Comparison of ENCODE assay signal across 20 mouse cellular contexts in genomic region chr2:178949103-178949502, GRCm38 (mm10).
DNase-seq lines count a peak whose midpoint lies in the region; ATAC-seq and TF ChIP-seq lines count a peak whose summit lies in the region.
"Had no signal": no experiment of that assay in that cellular context is flagged by ENCODE, and none has a peak within 500 bp of the region (broad histone marks: within the 10 kb centered on the region; RNA-seq: fewer than 3 reads in every experiment).

No protein-coding gene starts in this region.

- 16% methylated on average over 4 of the region's 4 CpGs for WGBS in forebrain, embryonic 11.5 days
- 39% methylated on average over 4 of the region's 4 CpGs for WGBS in forebrain, embryonic 13.5 days
- WGBS in limb, embryonic 14.5 days: 33% methylated on average over 4 of the region's 4 CpGs
- 34% methylated on average over 4 of the region's 4 CpGs for WGBS in limb, embryonic 10.5 days
- WGBS in embryonic facial prominence, embryonic 11.5 days: 21% methylated on average over 4 of the region's 4 CpGs

- no peak for DNase-seq in forebrain, embryonic 11.5 days (ENCODE audit: low spot score)
- DNase-seq in limb, embryonic 14.5 days (ENCODE audit: low spot score): peak; percentile 13
- DNase-seq in limb, embryonic 10.5 days (ENCODE audit: low spot score): no peak
- DNase-seq in ES-CJ7 (ENCODE audit: low read depth, low spot score): peak; percentile 70
- DNase-seq in embryonic facial prominence, embryonic 11.5 days (ENCODE audit: low spot score): peak; percentile 30
- no peak for DNase-seq in urinary bladder, postnatal 10 days (ENCODE audit: low spot score)
- DNase-seq: adrenal gland, adult 8-10 months; cerebellum, adult 9-10 months; heart, postnatal 10 days; spleen, adult 18-20 months; thymus, adult 18-20 months; thymus, postnatal 4 days had no signal

- TF ChIP-seq POLR2A in limb, embryonic 14.5 days (IDR thresholded peaks at IDR 0.05; ENCODE audit: borderline replicate concordance, extremely low read depth, insufficient read depth, insufficient read length): no peak

- peaks cover 9% of the 10 kb centered on the region; the same call in 1 of the 2 replicates for H3K4me1 ChIP-seq in forebrain, embryonic 11.5 days (replicated peaks; ENCODE audit: control insufficient read depth, insufficient read depth, low read length)
- peaks cover 29% of the 10 kb centered on the region for H3K4me1 ChIP-seq in forebrain, embryonic 13.5 days
- H3K4me1 ChIP-seq in limb, embryonic 14.5 days (ENCODE audit: control insufficient read depth, insufficient read depth, low read length): peaks cover 12% of the 10 kb centered on the region; the same call in 1 of the 2 replicates
- H3K4me1 ChIP-seq in limb, embryonic 10.5 days: peaks cover 12% of the 10 kb centered on the region
- 0 out of 2 replicates have a peak, but pooled peaks cover 2% of the 10 kb centered on the region for H3K4me1 ChIP-seq in embryonic facial prominence, embryonic 11.5 days (ENCODE audit: control insufficient read depth, insufficient read depth, low read length)
- H3K4me1 ChIP-seq: intestine, embryonic 15.5 days; liver, embryonic 15.5 days had no signal

- H3K36me3 ChIP-seq in forebrain, embryonic 11.5 days (ENCODE audit: control insufficient read depth, insufficient read depth, low read length): no peaks in the 10 kb centered on the region
- H3K36me3 ChIP-seq in forebrain, embryonic 13.5 days (ENCODE audit: poor library complexity, severe bottlenecking): no peaks in the 10 kb centered on the region
- no peaks in the 10 kb centered on the region for H3K36me3 ChIP-seq in limb, embryonic 14.5 days (ENCODE audit: control insufficient read depth, insufficient read depth, low read length)
- no peaks in the 10 kb centered on the region for H3K36me3 ChIP-seq in limb, embryonic 10.5 days
- H3K36me3 ChIP-seq in embryonic facial prominence, embryonic 11.5 days (replicated peaks; ENCODE audit: control insufficient read depth, insufficient read depth, low read depth, low read length): no peaks in the 10 kb centered on the region
- H3K36me3 ChIP-seq: hindbrain, embryonic 15.5 days; intestine, embryonic 15.5 days; limb, embryonic 15.5 days; liver, embryonic 15.5 days had no signal

- no peak overlapping the region for H3K4me3 ChIP-seq in forebrain, embryonic 11.5 days (ENCODE audit: low read depth, low read length)
- H3K4me3 ChIP-seq in forebrain, embryonic 13.5 days: no peak overlapping the region
- no peak overlapping the region for H3K4me3 ChIP-seq in limb, embryonic 14.5 days (replicated peaks; ENCODE audit: low read length)
- H3K4me3 ChIP-seq in limb, embryonic 10.5 days: no peak overlapping the region
- no peak overlapping the region for H3K4me3 ChIP-seq in embryonic facial prominence, embryonic 11.5 days (ENCODE audit: low read depth, low read length)
- H3K4me3 ChIP-seq: hindbrain, embryonic 15.5 days; intestine, embryonic 15.5 days; limb, embryonic 15.5 days; liver, embryonic 15.5 days had no signal

- no peaks in the 10 kb centered on the region for H3K27me3 ChIP-seq in forebrain, embryonic 11.5 days (ENCODE audit: control insufficient read depth, insufficient read depth, low read length)
- H3K27me3 ChIP-seq in forebrain, embryonic 13.5 days: no peaks in the 10 kb centered on the region
- no peaks in the 10 kb centered on the region for H3K27me3 ChIP-seq in limb, embryonic 14.5 days (ENCODE audit: control insufficient read depth, insufficient read depth, low read length)
- no peaks in the 10 kb centered on the region for H3K27me3 ChIP-seq in limb, embryonic 10.5 days (ENCODE audit: low read depth, poor library complexity, severe bottlenecking)
- no peaks in the 10 kb centered on the region for H3K27me3 ChIP-seq in embryonic facial prominence, embryonic 11.5 days (ENCODE audit: control insufficient read depth, insufficient read depth, low read length)
- H3K27me3 ChIP-seq: hindbrain, embryonic 15.5 days; intestine, embryonic 15.5 days; limb, embryonic 15.5 days; liver, embryonic 15.5 days had no signal

- no peaks in the 10 kb centered on the region for H3K9me3 ChIP-seq in forebrain, embryonic 11.5 days (ENCODE audit: control insufficient read depth, low read length)
- no peaks in the 10 kb centered on the region for H3K9me3 ChIP-seq in forebrain, embryonic 13.5 days (replicated peaks)
- H3K9me3 ChIP-seq in limb, embryonic 14.5 days (ENCODE audit: control insufficient read depth, low read length): no peaks in the 10 kb centered on the region
- no peaks in the 10 kb centered on the region for H3K9me3 ChIP-seq in limb, embryonic 10.5 days (replicated peaks)
- no peaks in the 10 kb centered on the region for H3K9me3 ChIP-seq in embryonic facial prominence, embryonic 11.5 days (replicated peaks; ENCODE audit: control insufficient read depth, low read length)
- H3K9me3 ChIP-seq: hindbrain, embryonic 15.5 days; intestine, embryonic 15.5 days; limb, embryonic 15.5 days; liver, embryonic 15.5 days had no signal

- 0 out of 2 replicates have a peak, but pooled peaks have one; percentile 14 for ATAC-seq in forebrain, embryonic 11.5 days (replicated peaks; ENCODE audit: low FRiP score)
- ATAC-seq in forebrain, embryonic 13.5 days: no peak
- no peak for ATAC-seq in limb, embryonic 14.5 days (ENCODE audit: low FRiP score, low read depth)
- 0 out of 2 replicates have a peak, but pooled peaks have one; percentile 35 for ATAC-seq in embryonic facial prominence, embryonic 11.5 days (replicated peaks; ENCODE audit: insufficient number of reproducible peaks, low FRiP score, low TSS enrichment, low read depth)
- ATAC-seq in monocyte, adult 5-6 weeks (replicated peaks; ENCODE audit: insufficient number of reproducible peaks, low FRiP score, low TSS enrichment, poor library complexity, severe bottlenecking): no peak
- ATAC-seq: intestine, embryonic 15.5 days had no signal

- no peak overlapping the region for H3K9ac ChIP-seq in forebrain, embryonic 11.5 days (ENCODE audit: low read length)
- H3K9ac ChIP-seq in forebrain, embryonic 13.5 days: no peak overlapping the region
- no peak overlapping the region for H3K9ac ChIP-seq in limb, embryonic 14.5 days (ENCODE audit: low read depth, low read length, severe bottlenecking)
- no peak overlapping the region for H3K9ac ChIP-seq in embryonic facial prominence, embryonic 11.5 days (replicated peaks; ENCODE audit: low read length)
- H3K9ac ChIP-seq: hindbrain, embryonic 15.5 days; intestine, embryonic 15.5 days; limb, embryonic 15.5 days; liver, embryonic 15.5 days had no signal

- H3K4me2 ChIP-seq in forebrain, embryonic 11.5 days (ENCODE audit: low read depth, low read length, severe bottlenecking): no peak overlapping the region
- H3K4me2 ChIP-seq in forebrain, embryonic 13.5 days: no peak overlapping the region
- no peak overlapping the region for H3K4me2 ChIP-seq in limb, embryonic 14.5 days (replicated peaks; ENCODE audit: low read depth, low read length, severe bottlenecking)
- no peak overlapping the region for H3K4me2 ChIP-seq in embryonic facial prominence, embryonic 11.5 days (ENCODE audit: low read depth, low read length)
- H3K4me2 ChIP-seq: heart, embryonic 11.5 days; hindbrain, embryonic 15.5 days; intestine, embryonic 15.5 days; limb, embryonic 15.5 days; liver, embryonic 15.5 days had no signal

- no peak overlapping the region for H3K27ac ChIP-seq in forebrain, embryonic 11.5 days (ENCODE audit: low read depth, low read length)
- H3K27ac ChIP-seq in forebrain, embryonic 13.5 days: no peak overlapping the region
- no peak overlapping the region for H3K27ac ChIP-seq in limb, embryonic 14.5 days (replicated peaks; ENCODE audit: low read depth, low read length)
- no peak overlapping the region for H3K27ac ChIP-seq in limb, embryonic 10.5 days
- H3K27ac ChIP-seq in embryonic facial prominence, embryonic 11.5 days (replicated peaks; ENCODE audit: low read depth, low read length): no peak overlapping the region
- H3K27ac ChIP-seq: hindbrain, embryonic 15.5 days; intestine, embryonic 15.5 days; limb, embryonic 15.5 days; liver, embryonic 15.5 days; macrophage had no signal

Comparison
In these comparisons a context has a peak if more than half of its experiments do, and no peak if none do; other contexts are left out.
1. ATAC-seq: peak in forebrain, embryonic 11.5 days (single experiment) and embryonic facial prominence, embryonic 11.5 days (single experiment); none in forebrain, embryonic 13.5 days (single experiment), limb, embryonic 14.5 days (single experiment) and monocyte, adult 5-6 weeks (single experiment).
2. DNase-seq: peak in limb, embryonic 14.5 days (single experiment), ES-CJ7 (single experiment) and embryonic facial prominence, embryonic 11.5 days (single experiment); none in forebrain, embryonic 11.5 days (single experiment), limb, embryonic 10.5 days (single experiment) and urinary bladder, postnatal 10 days (single experiment).